Mouse (Mus musculus) Patski (cell line): Measurements from ENCODE around the gene Tas2r110. TPM values are rescaled to one million over a fixed set of nuclear protein-coding genes. Genes with fewer than 3 reads are reported as not detected.

Experiments
- ATAC-seq: fragments of 100-300 bp; one replicate; pipeline ENCODE4 v1.8.0; 2021
- CTCF ChIA-PET: fragments of 350-600 bp; sonication (Branson Sonifier 250); formaldehyde crosslinking; loops from one replicate; lab custom pipeline; 2022; ENCODE audit warnings: inconsistent platforms; lab: Charles Lee
- POLR2A ChIA-PET: fragments of 350-600 bp; sonication (Branson Sonifier 250); formaldehyde crosslinking; loops from one replicate; lab custom pipeline; 2022; ENCODE audit warnings: antibody characterized with exemption, inconsistent platforms; lab: Charles Lee
- DNase-seq: peaks from one replicate; pipeline ENCODE4 v3.0.0-alpha.2; 2011; ENCODE audit warnings: low read depth, low spot score
- H3K27me3 ChIP-seq: fragments of 371-371 bp; one replicate; pipeline ENCODE4 v1.5.1; 2021
- CTCF ChIP-seq: fragments of 100-300 bp; IDR thresholded peaks from one replicate; pipeline ENCODE4 v1.5.1; 2021
- in situ Hi-C: fragments of 300-500 bp; cut with MboI; formaldehyde crosslinking; loops from 3 replicates; pipeline ENCODE4 v1.11.1; 2018; ENCODE audit warnings: low pct_unique_long_range_greater_than_20kb, mixed read lengths
- polyA plus RNA-seq: library from polyadenylated mRNA; unstranded; gene quantifications from one replicate; pipeline ENCODE4 v1.2.3, GENCODE M21; 2021

The Tas2r110 gene
- not detected for polyA plus RNA-seq

GRCm38 (mm10) chr6:132867708-132868107 is at the start of gene Tas2r110:
Gene Tas2r110, plus strand, starts transcription at chr6:132868008.
- ATAC-seq (no peak), DNase-seq (no peak)
- TF ChIP-seq CTCF = no peak
- in situ Hi-C loops = no loop called here
- POLR2A ChIA-PET = no interaction called here
- H3K27me3 ChIP-seq = no peaks in the 10 kb centered on the region
- CTCF ChIA-PET = no interaction called here

DNA sequence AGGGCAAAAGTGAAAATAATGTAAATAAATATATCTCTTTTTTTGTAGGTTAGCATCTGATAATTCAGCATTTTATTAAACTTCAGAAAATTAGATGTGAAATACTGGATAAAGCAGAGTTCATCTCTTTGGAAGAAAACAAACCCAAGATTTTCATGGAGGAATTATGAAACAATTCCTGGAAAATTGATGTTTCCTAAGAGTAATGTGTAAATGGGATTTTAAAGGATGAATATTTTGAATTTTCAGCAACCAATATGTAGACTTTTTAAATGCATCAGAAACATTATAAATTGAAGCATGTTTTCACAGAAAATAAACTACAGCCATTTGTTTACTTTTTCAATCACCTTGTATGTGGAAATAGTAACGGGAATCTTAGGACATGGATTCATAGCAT is 21.0 kb upstream of the Tas2r110 start, which contains the start of gene Tas2r123:
TSS of gene Tas2r123 (plus strand) at position 301 of the 400 bp plus-strand sequence.
- TF ChIP-seq CTCF = no peak
- ChIA-PET CTCF (no interaction called here), POLR2A (no interaction called here)
- DNase-seq = no peak
- ATAC-seq = no peak
- in situ Hi-C loops = no loop called here
- no peaks in the 10 kb centered on the region for H3K27me3 ChIP-seq

DNA sequence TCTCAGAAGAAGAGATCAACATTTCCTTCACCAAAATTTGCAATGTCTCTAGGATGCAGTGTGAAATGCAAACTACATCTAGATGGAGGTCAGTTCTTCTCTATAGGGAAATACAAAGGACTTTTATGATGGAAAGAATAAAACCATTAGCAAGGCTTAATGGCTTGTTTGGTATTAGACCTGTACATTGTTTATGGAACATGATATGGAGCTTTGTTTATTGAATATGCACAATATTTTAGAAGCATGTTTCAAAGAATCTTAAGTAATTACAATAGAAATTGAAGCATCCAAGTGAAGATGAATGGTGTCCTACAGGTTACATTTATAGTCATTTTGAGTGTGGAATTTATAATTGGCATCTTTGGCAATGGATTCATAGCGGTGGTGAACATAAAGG is 12.7 kb upstream of the Tas2r110 start, which contains the start of gene Tas2r116:
TSS of gene Tas2r116 (plus strand) at position 301 of the 400 bp plus-strand sequence.
- TF ChIP-seq CTCF = no peak
- ChIA-PET CTCF (no interaction called here), POLR2A (no interaction called here)
- DNase-seq (no peak), ATAC-seq (no peak)
- no peaks in the 10 kb centered on the region for H3K27me3 ChIP-seq
- in situ Hi-C loops = no loop called here

GRCm38 (mm10) chr6:132892711-132893110 is 24.9 kb downstream of the Tas2r110 start, which contains the start of gene Tas2r113:
Gene Tas2r113, plus strand, starts transcription at chr6:132893011.
- in situ Hi-C loops = no loop called here
- DNase-seq = no peak
- ChIA-PET CTCF (no interaction called here), POLR2A (no interaction called here)
- no peaks in the 10 kb centered on the region for H3K27me3 ChIP-seq
- no peak for TF ChIP-seq CTCF
- no peak for ATAC-seq

DNA sequence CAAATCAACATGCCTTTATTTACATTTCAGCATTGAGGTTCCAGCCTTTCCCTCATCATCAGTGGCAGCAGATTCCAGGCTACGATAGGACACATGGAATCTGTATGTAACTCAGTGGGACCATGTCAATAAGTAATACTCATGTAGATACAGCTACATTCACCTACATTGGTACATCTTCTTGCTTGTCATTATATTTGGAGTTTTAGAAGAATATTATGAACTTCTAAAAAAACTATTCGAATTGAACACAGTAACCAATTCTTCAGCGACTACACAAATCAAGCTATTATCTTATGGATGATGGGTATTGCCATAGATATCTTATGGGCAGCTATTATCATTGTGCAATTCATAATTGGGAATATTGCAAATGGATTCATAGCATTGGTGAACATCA is 41.5 kb downstream of the Tas2r110 start, which contains the start of gene Tas2r125:
TSS of gene Tas2r125 (plus strand) at position 301 of the 400 bp plus-strand sequence.
- CTCF ChIA-PET = no interaction called here
- POLR2A ChIA-PET = no interaction called here
- H3K27me3 ChIP-seq = no peaks in the 10 kb centered on the region
- ATAC-seq (no peak), DNase-seq (no peak)
- in situ Hi-C loops = no loop called here
- TF ChIP-seq CTCF = no peak

Other genes starting within 250 kb of the Tas2r110 start
- gene A630073D07Rik, start 216.5 kb upstream of the Tas2r110 start, polyA plus RNA-seq = not detected
- not detected for gene Tas2r120, start 211.1 kb upstream of the Tas2r110 start, polyA plus RNA-seq
- gene Tas2r121, start 167.0 kb upstream of the Tas2r110 start, polyA plus RNA-seq = not detected
- not detected for gene Tas2r122, start 156.1 kb upstream of the Tas2r110 start, polyA plus RNA-seq
- gene Tas2r115, start 130.0 kb upstream of the Tas2r110 start, polyA plus RNA-seq = not detected
- not detected for gene Tas2r124, start 113.3 kb upstream of the Tas2r110 start, polyA plus RNA-seq
- not detected for gene Tas2r102, start 105.9 kb upstream of the Tas2r110 start, polyA plus RNA-seq
- gene Tas2r136, start 89.8 kb upstream of the Tas2r110 start, polyA plus RNA-seq = not detected
- gene Tas2r117, start 65.2 kb upstream of the Tas2r110 start, polyA plus RNA-seq = not detected
- not detected for gene Tas2r123, start 20.9 kb upstream of the Tas2r110 start, polyA plus RNA-seq
- gene Tas2r116, start 12.6 kb upstream of the Tas2r110 start, polyA plus RNA-seq = not detected
- not detected for gene Tas2r113, start 25.0 kb downstream of the Tas2r110 start, polyA plus RNA-seq
- gene Tas2r125, start 41.6 kb downstream of the Tas2r110 start, polyA plus RNA-seq = not detected
- not detected for gene Tas2r129, start 83.1 kb downstream of the Tas2r110 start, polyA plus RNA-seq
- gene Tas2r131, start 89.9 kb downstream of the Tas2r110 start, polyA plus RNA-seq = not detected
- not detected for gene Tas2r109, start 113.0 kb downstream of the Tas2r110 start, polyA plus RNA-seq
- gene Tas2r103, start 169.1 kb downstream of the Tas2r110 start, polyA plus RNA-seq = not detected
- gene Tas2r140, start 187.8 kb downstream of the Tas2r110 start, polyA plus RNA-seq = not detected
- gene Smim10l1, start 236.9 kb downstream of the Tas2r110 start, polyA plus RNA-seq = 61.8 TPM